Mouse (Mus musculus) R1 (cell line): ENCODE data around the gene Limch1.

Experiments
- DNase-seq: peaks from one replicate; pipeline ENCODE4 v3.0.0-alpha.2; 2018; ENCODE audit warnings: low read depth, low spot score

The Limch1 gene

DNA sequence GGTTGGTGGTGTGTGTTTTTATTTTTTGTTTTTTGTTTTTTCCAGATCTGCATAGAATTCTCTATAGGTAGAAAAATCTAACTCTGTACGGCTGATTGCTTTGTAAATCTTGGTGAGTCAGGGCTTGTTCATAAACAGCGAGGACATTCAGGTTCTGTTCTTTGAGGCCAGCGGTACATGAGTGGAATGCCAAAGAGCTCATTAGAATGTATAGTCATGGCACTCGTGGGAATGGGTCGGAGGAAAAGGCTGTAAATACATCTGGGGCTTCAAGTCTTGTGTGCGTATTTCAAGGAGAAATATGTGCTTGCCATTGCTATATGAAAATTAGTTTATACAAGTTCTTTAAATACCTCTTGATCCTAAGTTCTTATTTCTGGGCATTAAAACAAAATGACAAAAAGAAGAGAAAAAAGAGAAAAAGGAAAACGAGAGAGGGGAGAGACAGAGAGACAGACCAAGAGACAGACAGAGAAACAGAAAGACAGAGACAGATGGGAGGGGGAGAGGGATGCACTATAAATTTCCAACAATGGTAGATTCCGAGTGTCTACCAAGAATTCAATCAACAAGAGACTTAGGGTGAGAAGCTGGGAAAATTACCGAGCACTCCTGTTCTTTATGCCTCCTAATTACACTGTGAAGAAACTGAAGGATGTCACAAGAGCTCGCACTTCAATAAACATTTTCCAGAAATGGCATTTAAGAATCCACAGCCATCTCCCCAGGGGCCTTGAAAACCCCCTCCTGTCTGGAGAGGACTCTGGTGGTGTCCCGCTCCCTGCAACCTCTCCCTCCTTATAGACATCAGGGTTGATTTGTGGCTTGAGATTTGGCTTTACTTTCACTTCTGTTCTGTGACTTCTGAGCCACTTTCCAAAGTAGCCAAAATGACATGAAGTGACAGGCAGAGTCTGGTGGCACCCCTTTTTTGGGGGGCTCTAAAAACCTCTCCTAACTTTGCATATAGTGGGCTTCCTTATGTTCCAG, 173.0 kb downstream of the Limch1 start:
- no peak for DNase-seq

GRCm38 (mm10) chr5:66922582-66922981, 177.0 kb downstream of the Limch1 start:
- no peak for DNase-seq

GRCm38 (mm10) chr5:66929291-66929690, 183.7 kb downstream of the Limch1 start:
- DNase-seq = no peak

DNA sequence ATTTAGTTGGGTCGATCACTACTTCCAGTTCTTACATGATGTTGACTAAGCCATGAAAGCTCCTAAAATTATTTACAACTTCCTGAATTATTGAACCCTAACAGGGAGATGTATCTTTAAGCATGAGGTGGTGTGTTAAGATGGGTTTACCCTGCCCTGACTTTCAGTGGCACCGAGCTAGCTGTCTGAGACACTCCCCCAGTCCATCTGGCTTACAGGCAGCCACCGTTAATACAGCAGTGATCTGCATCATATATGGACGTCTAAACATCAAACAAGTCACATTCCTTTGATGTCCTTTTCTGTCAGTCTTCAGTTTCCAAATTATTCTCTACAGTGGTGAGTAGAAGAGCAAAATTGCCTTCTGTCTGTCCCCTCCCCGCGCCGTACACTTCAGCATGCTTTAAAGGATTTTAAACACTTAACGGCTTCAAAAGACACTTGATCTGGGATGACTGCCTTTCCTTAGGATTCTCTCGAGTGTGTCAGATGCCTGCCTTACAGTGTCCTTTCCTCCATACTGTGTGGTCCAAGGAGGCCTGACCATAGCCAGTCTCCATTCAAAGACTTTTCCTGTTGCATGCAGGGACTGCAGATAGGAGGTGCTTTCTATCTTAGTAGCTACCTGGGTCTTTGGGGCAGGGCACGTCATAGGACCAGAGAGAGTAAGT, 187.6 kb downstream of the Limch1 start:
- DNase-seq = no peak

GRCm38 (mm10) chr5:66934585-66934984, 189.0 kb downstream of the Limch1 start:
- no peak for DNase-seq

- DNase-seq = no peak
These were observed 191.7 kb downstream of the Limch1 start for GRCm38 (mm10) chr5:66937376-66937775.

GRCm38 (mm10) chr5:66941710-66942450, 196.3 kb downstream of the Limch1 start:
- no peak for DNase-seq

DNA sequence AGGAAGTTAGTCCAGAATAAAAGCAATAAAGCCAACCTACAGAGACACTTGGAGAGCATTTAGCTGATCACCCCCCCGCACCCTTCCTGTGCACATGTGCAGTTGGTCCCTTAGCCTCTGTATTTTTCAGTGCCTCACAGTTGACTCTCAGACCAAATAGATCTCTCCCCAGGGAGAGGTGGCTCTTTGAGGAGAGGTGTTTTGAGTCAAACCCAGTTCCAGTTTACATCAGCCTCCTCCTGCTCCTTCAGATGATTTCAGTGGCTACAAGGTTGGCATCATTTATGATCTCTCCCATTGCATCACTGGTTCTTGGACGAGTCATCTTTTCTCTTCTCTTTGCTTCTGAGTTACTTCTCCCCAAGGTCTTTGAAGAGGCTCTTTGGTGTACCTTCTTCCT, 197.3 kb downstream of the Limch1 start:
- no peak for DNase-seq

DNA sequence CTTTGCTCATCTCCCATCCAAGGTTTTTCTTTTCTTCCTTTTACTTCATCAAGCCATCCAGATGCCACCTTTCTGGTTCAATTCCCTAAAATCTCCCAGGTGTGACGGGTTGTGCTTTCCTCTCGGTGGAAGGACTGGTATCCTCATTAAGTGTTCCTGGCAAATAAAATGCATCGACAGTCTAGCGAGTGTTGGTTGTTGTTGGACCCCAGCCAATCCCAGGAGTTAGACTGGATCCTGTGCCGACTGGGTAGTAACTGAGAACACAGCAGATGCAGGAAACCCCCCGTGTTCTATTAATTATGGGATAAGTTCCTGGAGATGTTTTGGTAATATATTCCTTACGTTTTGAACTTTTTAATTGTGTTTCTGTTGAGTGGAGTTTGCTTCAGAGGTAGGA, 197.9 kb downstream of the Limch1 start:
- DNase-seq = no peak

DNA sequence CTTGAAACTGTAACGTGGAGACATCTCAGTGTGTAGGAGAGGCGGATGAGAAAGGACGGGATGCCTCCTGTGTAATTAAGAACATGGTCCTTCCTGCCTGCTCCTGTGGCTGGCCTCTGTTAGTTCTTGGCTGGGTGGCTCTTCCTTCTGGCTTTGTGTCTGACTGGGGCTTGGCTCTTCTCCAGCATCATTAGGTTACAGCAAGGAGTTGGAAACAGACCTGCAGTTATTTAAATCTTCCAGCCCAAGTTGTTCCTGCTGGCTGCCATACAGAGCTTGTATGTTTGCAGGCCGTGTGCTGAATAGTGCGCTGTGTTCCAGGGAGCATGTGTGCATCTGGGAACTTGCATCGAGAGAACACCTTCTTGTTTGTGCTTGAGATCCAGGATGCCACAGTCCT, 202.3 kb downstream of the Limch1 start:
- no peak for DNase-seq

GRCm38 (mm10) chr5:66949098-66949692, 203.6 kb downstream of the Limch1 start:
- DNase-seq = no peak

DNA sequence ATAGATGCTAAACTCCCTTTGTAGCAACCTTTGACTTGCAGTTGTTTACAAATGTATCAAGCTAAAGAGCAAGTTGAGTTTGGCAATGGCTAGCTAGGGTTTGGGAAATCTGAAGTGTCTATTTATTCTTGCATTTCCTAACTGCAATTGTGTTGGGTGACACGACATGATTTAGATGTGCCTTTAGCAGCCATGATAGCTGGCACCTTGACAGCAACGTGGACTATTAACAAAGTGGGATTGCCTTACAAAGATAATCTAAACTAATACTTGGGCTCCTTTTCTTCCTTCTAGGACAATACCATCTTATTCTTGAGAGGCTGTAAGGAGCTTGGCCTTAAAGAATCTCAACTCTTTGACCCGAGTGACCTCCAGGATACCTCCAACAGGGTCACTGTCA, 207.7 kb downstream of the Limch1 start:
- DNase-seq = no peak

- no peak for DNase-seq
These were observed 208.5 kb downstream of the Limch1 start for GRCm38 (mm10) chr5:66953971-66954644.

DNA sequence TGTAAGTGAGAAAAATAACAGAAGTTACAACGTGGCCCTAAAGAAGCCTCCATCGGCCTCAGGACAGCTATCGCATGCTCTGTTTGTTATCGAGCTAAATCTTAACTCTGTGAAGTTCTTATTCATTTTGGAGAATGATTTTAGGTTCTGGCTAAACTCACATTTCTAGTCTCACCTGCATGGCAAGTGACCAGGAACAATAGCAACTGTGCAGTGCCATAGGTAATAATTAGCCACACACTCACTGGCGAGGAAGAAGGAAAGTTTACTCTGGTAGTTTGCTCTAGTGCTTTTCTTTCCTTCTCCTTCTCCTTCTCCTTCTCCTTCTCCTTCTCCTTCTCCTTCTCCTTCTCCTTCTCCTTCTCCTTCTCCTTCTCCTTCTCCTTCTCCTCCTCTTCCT, 209.6 kb downstream of the Limch1 start:
- no peak for DNase-seq

GRCm38 (mm10) chr5:66957656-66958055, 212.0 kb downstream of the Limch1 start:
- no peak for DNase-seq

GRCm38 (mm10) chr5:66958118-66958517, 212.5 kb downstream of the Limch1 start:
- DNase-seq = no peak

DNA sequence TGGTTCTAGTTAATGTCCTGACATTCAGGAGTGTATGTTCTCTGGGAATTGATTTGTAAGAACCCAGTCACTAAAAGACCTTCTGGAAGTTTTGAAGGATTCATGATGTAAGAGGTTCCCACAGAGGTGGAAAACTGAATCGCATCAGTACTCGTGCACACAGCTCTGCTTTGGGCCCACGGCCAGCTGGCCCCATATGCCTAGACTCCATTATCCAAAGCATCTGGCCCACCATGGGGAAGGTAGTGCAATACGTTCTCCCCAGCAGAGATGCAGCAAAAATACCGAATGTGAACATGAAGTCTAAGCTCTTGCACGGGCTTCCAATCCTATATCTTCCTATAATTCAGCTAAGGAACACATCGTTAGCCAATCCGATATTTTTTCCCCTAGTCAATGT, 214.3 kb downstream of the Limch1 start:
- no peak for DNase-seq

DNA sequence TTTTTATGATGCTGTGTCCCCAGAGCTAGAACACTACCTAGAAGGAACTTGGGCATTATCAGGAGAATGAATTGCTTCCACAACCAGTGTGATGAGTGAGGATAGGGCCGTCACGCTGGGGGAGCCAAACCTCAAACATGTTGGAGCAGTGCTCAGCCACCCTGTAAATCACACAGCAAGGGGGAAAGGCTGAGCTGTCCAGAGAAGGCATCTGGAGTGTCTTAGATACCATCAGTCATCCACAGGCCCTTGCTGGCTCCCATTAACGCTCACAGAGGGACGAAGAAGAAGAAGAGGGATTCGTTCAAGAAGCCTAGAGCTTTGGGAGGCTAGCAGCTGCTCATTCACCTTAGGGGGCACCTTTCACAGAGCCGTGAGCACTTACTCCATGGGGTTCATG, 219.8 kb downstream of the Limch1 start:
- no peak for DNase-seq

GRCm38 (mm10) chr5:66967147-66967546, 221.5 kb downstream of the Limch1 start:
- DNase-seq = no peak

DNA sequence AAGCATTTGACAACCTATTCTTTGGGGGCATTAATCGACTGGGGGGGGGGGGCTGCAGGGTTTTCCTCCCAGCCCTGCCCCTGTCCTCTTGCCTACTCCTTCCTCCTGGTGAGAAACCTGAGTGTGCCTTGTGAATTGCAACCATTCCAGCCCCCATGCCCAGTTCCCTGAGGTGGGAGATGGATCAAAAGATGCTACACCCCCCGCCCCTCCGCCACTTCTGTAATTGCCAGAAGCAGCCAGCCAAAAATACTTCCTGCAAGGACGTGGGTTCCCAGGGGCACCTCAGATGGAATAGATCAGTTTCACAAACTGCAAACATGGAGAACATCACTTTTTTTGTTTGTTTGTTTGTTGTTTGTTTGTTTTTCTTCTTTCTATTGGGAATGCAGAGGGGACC, 222.0 kb downstream of the Limch1 start:
- DNase-seq = no peak
